Mouse (Mus musculus): Measurements from ENCODE around the gene Rad51b. TPM values are rescaled to one million over a fixed set of nuclear protein-coding genes. Genes with fewer than 3 reads are reported as not detected.

Gene Rad51b
- polyA plus RNA-seq, 1 experiment from 2014 or later = 7.6 TPM

DNA sequence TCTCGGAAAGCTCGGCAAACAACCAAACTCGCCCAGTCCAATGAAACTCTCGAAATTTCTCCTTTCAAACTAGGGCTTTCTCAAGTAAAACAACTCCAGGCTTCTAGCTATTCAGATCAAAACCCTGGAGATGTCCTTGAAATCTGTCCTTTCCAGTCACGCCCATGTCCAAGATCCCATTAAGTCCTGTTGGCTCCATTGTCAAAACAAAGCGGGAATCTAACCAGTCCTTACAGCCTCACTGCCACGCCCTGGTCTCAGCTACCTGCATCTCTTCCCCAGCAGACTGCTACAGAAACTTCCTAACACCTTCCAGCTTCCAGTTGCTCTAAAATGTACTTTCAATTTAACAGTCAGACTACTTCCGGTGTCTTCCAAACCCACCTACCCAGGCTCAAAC, 554.8 kb downstream of the Rad51b start:
- Histone ChIP-seq H3K4me3 (no peak overlapping the region), H3K27me3 (no peaks in the 10 kb centered on the region), H3K4me1 (peaks cover 19% of the 10 kb centered on the region), H3K27ac (replicated peaks) (no peak overlapping the region), H3K9ac (replicated peaks) (no peak overlapping the region), H3K9me3 (0 out of 2 replicates have a peak, but pooled peaks cover 6% of the 10 kb centered on the region), H3K36me3 (no peaks in the 10 kb centered on the region), H3K4me2 (replicated peaks) (no peak overlapping the region)
- ATAC-seq (ENCODE audit: low FRiP score, low read depth) = no peak
- WGBS = 89% methylated on average over 8 of the region's 8 CpGs

DNA sequence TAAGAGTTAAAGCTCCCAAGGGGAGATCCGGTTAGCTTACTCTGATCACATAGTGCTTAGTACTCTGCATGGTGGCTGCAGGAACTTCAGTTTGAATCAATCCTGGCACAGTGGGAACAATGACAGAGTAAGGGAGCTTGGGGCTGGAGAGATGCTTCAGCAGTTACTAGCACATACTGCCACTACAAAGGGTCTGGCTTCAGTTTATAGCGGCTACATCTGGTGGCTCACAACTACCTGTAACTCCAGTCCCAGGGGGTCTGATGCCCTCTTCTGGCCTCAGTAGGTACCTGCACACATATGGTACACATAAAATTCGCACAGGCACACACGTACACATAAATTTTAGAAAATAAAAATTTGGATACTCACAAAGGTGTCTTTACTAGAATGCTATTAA, 555.5 kb downstream of the Rad51b start:
- Histone ChIP-seq H3K27me3 (no peaks in the 10 kb centered on the region), H3K9me3 (0 out of 2 replicates have a peak, but pooled peaks cover 6% of the 10 kb centered on the region), H3K27ac (replicated peaks) (no peak overlapping the region), H3K4me3 (no peak overlapping the region), H3K9ac (replicated peaks) (no peak overlapping the region), H3K4me1 (peaks cover 12% of the 10 kb centered on the region), H3K36me3 (no peaks in the 10 kb centered on the region), H3K4me2 (replicated peaks) (no peak overlapping the region)
- ATAC-seq (ENCODE audit: low FRiP score, low read depth) = no peak
- WGBS = 96% methylated on average over 4 of the region's 4 CpGs

DNA sequence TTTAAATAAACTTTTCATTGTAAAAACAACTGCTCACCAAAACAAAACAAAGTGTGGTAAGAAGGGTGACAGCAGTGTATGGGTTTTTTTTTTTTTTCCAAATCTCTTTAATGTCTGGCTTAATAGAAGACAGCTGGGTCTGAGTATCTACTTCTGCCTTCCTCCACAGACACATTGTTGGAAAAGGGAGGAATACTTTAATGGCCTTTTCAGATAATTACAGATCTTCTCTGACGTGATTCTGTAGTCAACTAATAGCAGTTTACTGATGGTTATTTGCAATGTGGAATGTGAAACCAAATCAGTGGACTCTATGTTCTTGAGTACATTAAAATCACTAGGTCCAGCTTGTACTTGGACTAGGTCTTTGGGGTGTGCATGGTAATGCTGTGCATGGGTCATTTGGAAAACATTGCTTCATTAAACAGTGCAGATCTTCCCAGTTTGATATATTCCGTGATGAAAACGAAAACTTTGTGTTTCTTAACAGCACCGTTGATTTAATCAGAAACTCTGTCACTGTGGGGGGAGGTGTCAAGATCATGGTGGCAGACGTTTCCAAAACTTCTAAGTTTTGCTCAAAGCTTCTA, 556.9 kb downstream of the Rad51b start:
- peaks cover 9% of the 10 kb centered on the region for H3K4me1 ChIP-seq
- H3K27me3 ChIP-seq = no peaks in the 10 kb centered on the region
- H3K4me2 ChIP-seq (replicated peaks) = no peak overlapping the region
- H3K4me3 ChIP-seq = no peak overlapping the region
- no peaks in the 10 kb centered on the region for H3K36me3 ChIP-seq
- no peak for ATAC-seq (ENCODE audit: low FRiP score, low read depth)
- H3K27ac ChIP-seq (replicated peaks) = no peak overlapping the region
- WGBS = 87% methylated on average over 5 of the region's 5 CpGs
- no peak overlapping the region for H3K9ac ChIP-seq (replicated peaks)
- 0 out of 2 replicates have a peak, but pooled peaks cover 6% of the 10 kb centered on the region for H3K9me3 ChIP-seq

DNA sequence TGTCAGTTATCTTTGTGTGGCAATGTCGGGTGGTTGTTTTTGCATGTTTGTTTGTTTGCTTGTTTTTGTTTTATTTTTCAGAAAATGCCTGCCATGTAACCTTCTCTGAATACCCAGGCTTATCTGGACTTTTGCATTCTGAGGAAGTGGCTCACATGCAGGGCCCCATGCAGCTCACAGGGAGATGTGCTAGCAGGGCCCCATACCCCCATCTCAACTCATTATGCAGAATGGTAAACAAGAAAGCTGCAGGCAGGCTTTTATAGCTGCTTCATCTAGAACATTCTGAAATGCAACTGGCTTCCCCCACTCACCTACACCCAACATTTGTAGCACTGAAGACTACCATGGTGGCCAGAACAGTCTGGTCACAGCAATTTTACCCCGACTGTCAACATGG, 557.4 kb downstream of the Rad51b start:
- H3K27ac ChIP-seq (replicated peaks) = no peak overlapping the region
- no peak for ATAC-seq (ENCODE audit: low FRiP score, low read depth)

DNA sequence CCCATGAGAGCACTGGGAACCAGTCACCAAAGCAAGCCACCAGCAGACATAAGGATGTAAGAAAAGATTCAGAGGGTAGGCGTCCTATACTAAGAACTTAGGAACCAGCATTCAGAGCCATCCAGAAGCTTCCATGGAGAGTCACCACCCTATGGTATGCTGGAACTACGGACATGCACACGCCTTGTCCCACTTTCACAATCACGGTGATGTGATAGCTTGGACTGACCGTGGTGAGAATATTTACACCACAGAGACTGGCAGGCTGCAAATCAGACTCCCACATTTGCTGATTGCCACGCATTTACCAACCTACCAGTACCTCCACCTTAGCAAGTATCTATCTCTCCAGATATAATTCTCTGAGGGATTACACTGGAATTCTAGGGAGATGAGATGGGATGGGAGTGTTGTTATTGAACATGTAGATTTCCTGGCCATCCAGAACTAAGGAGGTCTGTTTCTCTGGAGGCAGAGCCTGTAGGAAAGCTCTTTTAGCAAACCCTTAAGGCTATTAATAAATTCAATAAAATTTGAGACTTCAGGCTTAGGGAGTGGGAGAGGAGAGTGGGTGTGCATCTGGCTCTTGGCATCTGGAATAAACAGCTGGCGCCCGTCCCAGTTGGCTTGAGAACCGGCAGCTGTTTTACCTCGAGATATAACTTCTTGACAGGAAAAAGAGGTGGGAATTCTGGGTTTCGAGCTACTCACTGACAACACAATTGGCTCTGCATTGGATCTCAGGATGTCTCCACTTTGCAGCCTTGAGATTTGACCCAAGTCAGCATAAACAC, 559.2 kb downstream of the Rad51b start:
- 87% methylated on average over 11 of the region's 11 CpGs for WGBS
- no peak overlapping the region for H3K27ac ChIP-seq (replicated peaks)
- no peak for ATAC-seq (ENCODE audit: low FRiP score, low read depth)

More for the DNA sequence above, 557.4 kb downstream of the Rad51b start:
- no peaks in the 10 kb centered on the region for H3K36me3 ChIP-seq
- H3K4me2 ChIP-seq (replicated peaks) = no peak overlapping the region
- peaks cover 10% of the 10 kb centered on the region for H3K4me1 ChIP-seq
- H3K27me3 ChIP-seq = no peaks in the 10 kb centered on the region
- no peak overlapping the region for H3K9ac ChIP-seq (replicated peaks)
- H3K4me3 ChIP-seq = no peak overlapping the region
- WGBS = 89% methylated on average over 2 of the region's 2 CpGs
- H3K9me3 ChIP-seq = 0 out of 2 replicates have a peak, but pooled peaks cover 6% of the 10 kb centered on the region

DNA sequence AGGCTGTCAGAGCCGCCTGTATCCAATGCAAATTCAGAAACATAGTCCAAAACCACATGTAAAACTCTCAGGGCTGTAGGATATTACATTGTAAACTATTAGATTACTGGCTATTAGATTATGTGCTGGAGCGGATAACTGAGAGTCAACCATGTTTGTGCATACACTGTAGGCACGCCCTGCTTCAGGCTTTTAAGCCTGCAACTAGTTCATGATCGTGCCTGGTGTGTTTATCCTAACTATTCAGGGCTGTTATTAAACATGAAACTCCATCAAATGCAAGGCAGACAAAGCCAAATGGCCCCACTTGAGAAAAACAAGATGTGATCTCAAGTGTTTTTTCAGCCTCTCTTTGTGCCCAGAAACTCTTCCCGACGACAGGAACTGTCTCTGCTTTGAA, 560.6 kb downstream of the Rad51b start:
- H3K9me3 ChIP-seq = 0 out of 2 replicates have a peak, but pooled peaks cover 4% of the 10 kb centered on the region
- H3K27ac ChIP-seq (replicated peaks) = no peak overlapping the region
- no peak overlapping the region for H3K4me2 ChIP-seq (replicated peaks)
- H3K9ac ChIP-seq (replicated peaks) = no peak overlapping the region
- no peak for ATAC-seq (ENCODE audit: low FRiP score, low read depth)
- H3K4me1 ChIP-seq = peaks cover 18% of the 10 kb centered on the region
- no peaks in the 10 kb centered on the region for H3K27me3 ChIP-seq
- H3K4me3 ChIP-seq = no peak overlapping the region
- no peaks in the 10 kb centered on the region for H3K36me3 ChIP-seq
- WGBS = 81% methylated on average over 6 of the region's 6 CpGs

More for the DNA sequence above, 559.2 kb downstream of the Rad51b start:
- Histone ChIP-seq H3K4me1 (peaks cover 18% of the 10 kb centered on the region), H3K9ac (replicated peaks) (no peak overlapping the region), H3K36me3 (no peaks in the 10 kb centered on the region), H3K4me2 (replicated peaks) (no peak overlapping the region), H3K4me3 (no peak overlapping the region), H3K9me3 (0 out of 2 replicates have a peak, but pooled peaks cover 6% of the 10 kb centered on the region), H3K27me3 (no peaks in the 10 kb centered on the region)

DNA sequence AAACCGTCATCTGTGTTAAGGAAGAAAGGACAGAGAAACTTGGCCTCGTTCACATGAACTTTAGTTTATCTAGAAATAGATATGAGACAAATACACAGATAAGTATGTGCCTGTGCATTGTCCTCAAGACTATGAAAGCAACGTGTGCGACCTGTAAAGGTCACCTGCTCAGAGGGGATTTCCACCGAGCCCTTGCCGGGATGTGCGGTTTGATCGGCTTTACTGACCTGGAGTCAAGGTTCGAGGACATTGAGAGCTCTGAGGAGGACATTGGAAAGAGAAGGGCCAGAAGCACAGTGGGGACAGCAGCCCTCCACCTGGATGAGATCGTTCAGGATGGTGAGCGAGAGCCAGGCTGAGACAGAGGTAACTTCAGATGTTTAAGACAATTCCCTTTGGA, 561.3 kb downstream of the Rad51b start:
- no peak for ATAC-seq (ENCODE audit: low FRiP score, low read depth)
- H3K36me3 ChIP-seq = no peaks in the 10 kb centered on the region
- peak overlapping the region; percentile 78; the same call in 1 of the 2 replicates for H3K27ac ChIP-seq (replicated peaks)
- no peak overlapping the region for H3K4me3 ChIP-seq
- no peaks in the 10 kb centered on the region for H3K27me3 ChIP-seq
- H3K4me1 ChIP-seq = peaks cover 18% of the 10 kb centered on the region
- 0 out of 2 replicates have a peak, but pooled peaks cover 4% of the 10 kb centered on the region for H3K9me3 ChIP-seq
- H3K4me2 ChIP-seq (replicated peaks) = no peak overlapping the region
- WGBS = 68% methylated on average over 11 of the region's 11 CpGs
- no peak overlapping the region for H3K9ac ChIP-seq (replicated peaks)

DNA sequence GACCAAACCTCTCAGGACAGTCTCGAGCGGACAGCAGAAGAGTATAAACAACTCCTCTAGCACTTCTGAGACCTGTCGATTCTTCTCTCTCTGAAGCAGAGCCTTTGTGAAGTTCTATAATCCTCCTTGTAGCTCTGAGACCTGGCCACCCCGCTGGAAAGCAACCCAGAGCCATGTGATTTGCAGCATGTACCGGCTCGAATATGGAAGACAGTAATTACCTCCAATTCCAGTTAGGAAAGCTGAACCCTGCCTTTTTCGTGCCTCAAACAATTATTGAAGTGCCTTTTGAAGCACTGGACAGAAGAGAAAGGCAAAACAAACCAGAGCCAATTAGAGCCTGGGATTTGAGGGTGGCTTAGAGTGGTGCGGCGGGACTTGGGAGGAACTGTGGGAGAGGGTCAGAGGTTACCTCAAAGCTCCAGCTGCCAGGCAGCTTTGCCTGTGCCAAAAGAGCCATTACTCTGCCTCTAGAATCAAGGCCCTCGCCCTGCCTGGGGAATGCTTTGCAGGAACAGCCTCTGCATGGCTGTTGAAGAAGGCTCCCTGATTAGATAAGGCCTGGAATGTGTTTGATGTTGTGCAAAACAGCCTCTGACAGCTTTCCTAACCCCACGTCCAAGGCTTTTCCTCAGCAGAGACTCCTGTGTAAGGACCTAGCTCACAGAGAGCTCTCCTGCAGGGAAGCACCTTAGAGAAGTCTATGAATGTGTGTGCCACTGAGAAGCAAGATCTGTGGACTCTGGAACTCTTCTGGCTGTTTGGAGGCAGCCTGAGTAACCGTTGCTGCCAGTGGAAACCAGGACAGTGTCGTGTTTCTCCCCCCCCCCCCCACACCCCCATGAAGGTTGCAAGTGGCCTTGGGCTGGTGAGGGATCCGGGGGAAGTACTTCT, 562.5 kb downstream of the Rad51b start:
- Histone ChIP-seq H3K4me3 (no peak overlapping the region), H3K27ac (replicated peaks) (peak overlapping the region; percentile 78), H3K9me3 (0 out of 2 replicates have a peak, but pooled peaks cover 4% of the 10 kb centered on the region), H3K36me3 (no peaks in the 10 kb centered on the region), H3K4me2 (replicated peaks) (no peak overlapping the region), H3K27me3 (no peaks in the 10 kb centered on the region), H3K9ac (replicated peaks) (no peak overlapping the region), H3K4me1 (peaks cover 18% of the 10 kb centered on the region)
- ATAC-seq (ENCODE audit: low FRiP score, low read depth) = peak; percentile 60; the same call in 1 of the 2 replicates
- whole genome bisulfite sequencing = 12% methylated on average over 14 of the region's 14 CpGs

DNA sequence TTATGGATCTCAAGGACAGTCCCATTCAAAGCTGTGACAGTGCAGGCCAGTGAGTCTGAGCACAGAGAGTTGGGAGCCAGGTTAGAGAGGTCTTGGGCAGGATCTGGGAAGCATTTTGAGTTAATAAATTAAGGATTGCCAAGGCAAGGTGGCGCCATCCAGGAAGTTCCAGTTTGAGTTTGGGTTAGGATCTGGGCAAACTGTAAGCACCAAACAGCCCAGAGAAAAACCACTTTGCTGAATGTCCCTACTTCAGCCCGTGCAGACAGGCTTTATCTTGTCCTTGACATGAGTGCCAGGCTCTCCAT, 563.1 kb downstream of the Rad51b start:
- no peak overlapping the region for H3K9ac ChIP-seq (replicated peaks)

More for the DNA sequence above, 563.1 kb downstream of the Rad51b start:
- Histone ChIP-seq H3K36me3 (no peaks in the 10 kb centered on the region), H3K4me2 (replicated peaks) (no peak overlapping the region), H3K27me3 (no peaks in the 10 kb centered on the region), H3K27ac (replicated peaks) (peak overlapping the region; percentile 78), H3K4me3 (no peak overlapping the region), H3K9me3 (0 out of 2 replicates have a peak, but pooled peaks cover 4% of the 10 kb centered on the region), H3K4me1 (peaks cover 18% of the 10 kb centered on the region)
- no peak for ATAC-seq (ENCODE audit: low FRiP score, low read depth)
- WGBS = 80% methylated on average over 2 of the region's 2 CpGs

All from midbrain, embryonic 12.5 days (tissue).